Mouse (Mus musculus) ES-E14 (cell line): ENCODE data around the gene Cd207.

Experiments
- CHD2 ChIP-seq: IDR thresholded peaks from 2 replicates; pipeline ENCODE4 v1.6.1; 2014; ENCODE audit warnings: mild to moderate bottlenecking, low read depth, low read length, inconsistent platforms
- HCFC1 ChIP-seq: IDR thresholded peaks from 2 replicates; pipeline ENCODE4 v1.6.1; 2012; ENCODE audit warnings: low read length, inconsistent platforms, borderline replicate concordance; ENCODE audit not compliant: insufficient read depth
- MAFK ChIP-seq: IDR thresholded peaks from 2 replicates; pipeline ENCODE4 v1.6.1; 2014; ENCODE audit warnings: mild to moderate bottlenecking, low read depth, low read length, inconsistent platforms; ENCODE audit not compliant: insufficient read depth
- ZC3H11A ChIP-seq: IDR thresholded peaks from 2 replicates; pipeline ENCODE4 v1.6.1; 2012; ENCODE audit warnings: low read depth, mild to moderate bottlenecking, inconsistent platforms, low read length, borderline replicate concordance
- ZNF384 ChIP-seq: IDR thresholded peaks from 2 replicates; pipeline ENCODE4 v1.6.1; 2012; ENCODE audit warnings: low read depth, low read length, inconsistent platforms

DNA sequence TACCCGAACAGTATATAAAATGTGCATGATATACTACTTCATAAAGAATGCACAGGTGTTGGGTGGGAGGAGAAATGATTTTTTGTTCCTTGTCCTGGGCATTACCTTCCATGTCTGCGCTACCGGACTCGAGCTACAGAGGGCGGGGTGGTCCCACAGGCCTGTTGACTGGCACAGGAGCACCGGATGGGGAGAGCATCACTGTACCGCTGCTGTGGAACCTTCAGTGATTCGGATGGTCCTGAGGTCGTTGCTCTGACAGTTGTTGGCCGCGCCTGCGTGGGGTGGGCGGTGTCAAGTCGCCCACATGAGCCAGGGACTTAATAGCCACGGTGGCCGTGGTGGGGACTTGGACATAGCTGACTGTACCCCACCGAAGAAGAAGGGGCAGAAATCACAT lies 50.9 kb downstream of the Cd207 start:
- TF ChIP-seq HCFC1 = no peak
- TF ChIP-seq ZC3H11A = no peak
- TF ChIP-seq MAFK = no peak
- no peak for TF ChIP-seq ZNF384
- no peak for TF ChIP-seq CHD2
